Mouse (Mus musculus) bone marrow, adult 2 months (tissue): ENCODE data around the gene Pold1. TPM values are rescaled to one million over a fixed set of nuclear protein-coding genes. Genes with fewer than 3 reads are reported as not detected.
A peak's percentile ranks its signal among the peaks of the same experiment; 100 is the strongest.

ENCODE experiments used
- H3K27ac ChIP-seq: fragments of 200-500 bp; 2 replicates; pipeline ENCODE4 v1.5.1; 2012; ENCODE audit warnings: low read depth, mild to moderate bottlenecking, control low read depth, inconsistent platforms, low read length; ENCODE audit not compliant: control insufficient read depth, poor library complexity, insufficient read depth
- H3K4me1 ChIP-seq: fragments of 200-500 bp; 2 replicates; pipeline ENCODE4 v1.6.1; 2011; ENCODE audit warnings: low read length; ENCODE audit not compliant: control insufficient read depth, insufficient read depth
- H3K4me3 ChIP-seq: fragments of 200-500 bp; replicated peaks from 2 replicates; pipeline ENCODE3; 2011; ENCODE audit warnings: mild to moderate bottlenecking, low read depth, low read length, control low read depth; ENCODE audit not compliant: control insufficient read depth
- CTCF ChIP-seq: fragments of 200-500 bp; IDR thresholded peaks from 2 replicates; pipeline ENCODE4 v1.5.1; 2011; ENCODE audit warnings: low read length, control low read depth; ENCODE audit not compliant: control insufficient read depth, insufficient read depth
- POLR2A ChIP-seq: fragments of 200-500 bp; IDR thresholded peaks from 2 replicates; pipeline ENCODE4 v1.6.1; 2011; ENCODE audit warnings: low read depth, mild to moderate bottlenecking, control low read depth, low read length, borderline replicate concordance; ENCODE audit not compliant: control insufficient read depth
- WGBS: fragments of 180-500 bp; shearing (Covaris S2); methylation state at CpG from one replicate; pipeline ENCODE4 v1.1.7; 2018; 5-methylcytosine and 5-hydroxymethylcytosine counted together
- polyA plus RNA-seq: library from polyadenylated mRNA; stranded (reverse); fragments of >200 nt; gene quantifications from 2 replicates; pipeline ENCODE4 v1.2.4, GENCODE M21; 2011; ENCODE audit warnings: low replicate concordance; ENCODE audit not compliant: missing spikeins, insufficient read depth, insufficient read length

The Pold1 gene
- polyA plus RNA-seq, 1 experiment = 216 TPM

DNA sequence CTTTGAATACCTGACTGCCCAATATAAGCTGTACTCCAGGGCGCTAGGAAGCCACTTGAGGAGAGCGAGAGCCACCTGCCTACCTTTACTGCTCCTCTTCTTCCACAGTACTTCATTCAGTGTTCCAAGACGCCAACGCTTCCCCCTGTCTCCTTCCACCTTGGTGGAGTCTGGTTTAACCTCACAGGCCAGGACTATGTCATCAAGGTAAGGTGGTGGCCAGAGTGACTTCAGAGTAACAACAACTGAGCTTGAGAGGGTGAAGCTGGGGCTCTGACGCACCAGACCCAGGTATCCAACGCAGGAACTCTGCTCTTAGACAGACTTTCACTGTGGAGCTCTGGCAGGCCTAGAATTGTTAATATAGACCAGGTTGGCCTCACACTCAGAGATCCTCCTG is 37.0 kb upstream of the Pold1 start:
- TF ChIP-seq POLR2A (no peak), CTCF (no peak)
- WGBS = 90% methylated on average over 6 of the region's 6 CpGs
- no peak overlapping the region for H3K4me3 ChIP-seq
- peaks cover 3% of the 10 kb centered on the region for H3K4me1 ChIP-seq
- H3K27ac ChIP-seq = no peak overlapping the region

- TF ChIP-seq CTCF = no peak
- no peak for TF ChIP-seq POLR2A
- no peak overlapping the region for H3K27ac ChIP-seq
- no peak overlapping the region for H3K4me3 ChIP-seq
- WGBS = 86% methylated on average over 6 of the region's 6 CpGs
- H3K4me1 ChIP-seq = peaks cover 3% of the 10 kb centered on the region
These were observed 36.3 kb upstream of the Pold1 start for GRCm38 (mm10) chr7:44584921-44585320.

- TF ChIP-seq CTCF (no peak), POLR2A (no peak)
- peaks cover 2% of the 10 kb centered on the region for H3K4me1 ChIP-seq
- no peak overlapping the region for H3K4me3 ChIP-seq
- no peak overlapping the region for H3K27ac ChIP-seq
- 41% methylated on average over 4 of the region's 4 CpGs for WGBS
These were observed 35.7 kb upstream of the Pold1 start for GRCm38 (mm10) chr7:44584265-44584804.

- WGBS = 58% methylated on average over 1 of the region's 1 CpGs
- H3K4me3 ChIP-seq = no peak overlapping the region
- no peak overlapping the region for H3K27ac ChIP-seq
These were observed 34.5 kb upstream of the Pold1 start for GRCm38 (mm10) chr7:44583146-44583545.

DNA sequence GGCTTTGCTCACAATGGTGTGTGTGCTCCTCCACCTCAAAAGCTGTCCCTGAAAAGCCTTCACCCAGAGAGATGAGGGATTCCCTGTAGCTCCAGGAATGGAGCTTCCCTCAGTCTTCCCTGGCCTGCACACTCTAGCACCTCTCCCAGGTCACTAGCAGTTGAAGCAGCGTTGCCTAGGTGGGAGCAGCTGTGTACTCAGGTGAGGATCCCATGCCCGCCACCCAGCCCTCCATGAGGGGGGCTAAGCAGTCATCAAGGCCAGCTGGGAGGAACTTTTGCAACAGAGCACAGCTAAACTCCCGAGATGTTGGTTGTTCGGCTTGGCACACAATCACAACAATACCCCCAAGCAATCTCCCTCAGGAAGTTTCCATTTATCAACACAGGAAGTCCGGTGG is 34.1 kb upstream of the Pold1 start:
- 56% methylated on average over 5 of the region's 5 CpGs for WGBS
- H3K4me3 ChIP-seq = no peak overlapping the region
- no peak overlapping the region for H3K27ac ChIP-seq
- TF ChIP-seq POLR2A = no peak
- no peak for TF ChIP-seq CTCF
- peaks cover 2% of the 10 kb centered on the region for H3K4me1 ChIP-seq

More at GRCm38 (mm10) chr7:44583146-44583545, 34.5 kb upstream of the Pold1 start:
- TF ChIP-seq POLR2A (no peak), CTCF (no peak)
- peaks cover 2% of the 10 kb centered on the region for H3K4me1 ChIP-seq

GRCm38 (mm10) chr7:44581637-44582036 is 33.0 kb upstream of the Pold1 start:
- H3K4me3 ChIP-seq = no peak overlapping the region
- TF ChIP-seq POLR2A = no peak
- TF ChIP-seq CTCF = no peak
- WGBS = 68% methylated on average over 6 of the region's 6 CpGs
- peaks cover 2% of the 10 kb centered on the region for H3K4me1 ChIP-seq
- H3K27ac ChIP-seq = no peak overlapping the region

GRCm38 (mm10) chr7:44576333-44576844 is 27.7 kb upstream of the Pold1 start:
- no peak for TF ChIP-seq CTCF
- TF ChIP-seq POLR2A = no peak
- WGBS = 66% methylated on average over 5 of the region's 5 CpGs
- peaks cover 3% of the 10 kb centered on the region; the same call in 1 of the 2 replicates for H3K4me1 ChIP-seq
- no peak overlapping the region for H3K27ac ChIP-seq
- H3K4me3 ChIP-seq = no peak overlapping the region

DNA sequence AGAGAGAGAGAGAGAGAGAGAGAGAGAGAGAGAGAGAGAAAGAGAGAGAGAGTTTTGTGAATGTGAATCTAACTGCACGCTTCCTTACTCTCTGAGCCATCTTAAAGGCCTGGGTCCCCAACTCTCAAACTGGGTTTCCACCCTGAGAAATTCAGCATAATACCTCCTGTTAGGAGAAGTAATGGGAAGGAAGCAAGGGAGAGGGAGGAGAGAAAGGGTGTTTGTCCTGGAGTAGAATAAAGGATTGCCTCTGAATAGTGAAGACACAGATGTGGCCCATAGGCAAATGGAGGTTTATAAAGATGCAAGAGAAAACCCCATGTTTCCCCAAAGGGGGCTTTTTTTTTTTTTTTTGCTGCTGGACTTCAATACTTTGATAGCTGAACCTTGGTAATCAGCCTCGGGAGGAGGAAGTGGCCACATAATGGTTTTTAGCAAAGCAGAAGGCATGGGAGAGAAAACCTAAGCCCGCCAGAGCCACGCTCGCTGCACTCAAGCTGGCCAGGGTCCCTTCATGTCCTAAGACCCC is 24.4 kb upstream of the Pold1 start:
- Histone ChIP-seq H3K4me1 (peaks cover 8% of the 10 kb centered on the region), H3K4me3 (peak overlapping the region; percentile 49), H3K27ac (peak overlapping the region; percentile 55; the same call in 1 of the 2 replicates)
- TF ChIP-seq CTCF (no peak), POLR2A (no peak)
- 4% methylated on average over 5 of the region's 5 CpGs for WGBS
